Mouse (Mus musculus): ENCODE data around the gene Nrsn2. TPM values are rescaled to one million over a fixed set of nuclear protein-coding genes. Genes with fewer than 3 reads are reported as not detected.
A peak's percentile ranks its signal among the peaks of the same experiment; 100 is the strongest.

Nrsn2 gene
- polyA plus RNA-seq, 1 experiment from 2014 or later, result 0.68 TPM

- no peak for DNase-seq (ENCODE audit: low spot score)
- peak overlapping the region; percentile 93 for H3K4me3 ChIP-seq (replicated peaks; ENCODE audit: low read depth, low read length)
- peak overlapping the region; percentile 99 for H3K27ac ChIP-seq
- H3K9me3 ChIP-seq (replicated peaks; ENCODE audit: low read length), result no peaks in the 10 kb centered on the region
- H3K27me3 ChIP-seq (ENCODE audit: insufficient read depth, low read length), result no peaks in the 10 kb centered on the region
- H3K36me3 ChIP-seq (ENCODE audit: insufficient read depth, low read length), result no peaks in the 10 kb centered on the region
- H3K4me1 ChIP-seq (replicated peaks; ENCODE audit: insufficient read depth, low read length), result peaks cover 34% of the 10 kb centered on the region
- no peak for ATAC-seq (replicated peaks; ENCODE audit: low FRiP score, low read depth)
- peak overlapping the region; percentile 68 for H3K4me2 ChIP-seq (ENCODE audit: low read length)
- TF ChIP-seq CTCF (IDR thresholded peaks at IDR 0.05; ENCODE audit: low read depth), result no peak
- H3K9ac ChIP-seq (ENCODE audit: low read depth, low read length), result peak overlapping the region; percentile 67
- 4% methylated on average over 15 of the region's 15 CpGs for WGBS
Measured at GRCm38 (mm10) chr2:152412526-152413157, 36.2 kb upstream of the Nrsn2 start.

GRCm38 (mm10) chr2:152411471-152411870, 35.0 kb upstream of the Nrsn2 start:
- Histone ChIP-seq H3K4me2 (ENCODE audit: low read length) (peak overlapping the region; percentile 68), H3K27me3 (ENCODE audit: insufficient read depth, low read length) (no peaks in the 10 kb centered on the region), H3K4me1 (replicated peaks; ENCODE audit: insufficient read depth, low read length) (peaks cover 35% of the 10 kb centered on the region), H3K9ac (ENCODE audit: low read depth, low read length) (0 out of 2 replicates have a peak overlapping the region, but pooled peaks have one; percentile 14), H3K4me3 (replicated peaks; ENCODE audit: low read depth, low read length) (peak overlapping the region; percentile 11), H3K36me3 (ENCODE audit: insufficient read depth, low read length) (no peaks in the 10 kb centered on the region), H3K9me3 (replicated peaks; ENCODE audit: low read length) (no peaks in the 10 kb centered on the region), H3K27ac (peak overlapping the region; percentile 99)
- no peak for TF ChIP-seq CTCF (IDR thresholded peaks at IDR 0.05; ENCODE audit: low read depth)
- 11% methylated on average over 7 of the region's 7 CpGs for WGBS
- no peak for ATAC-seq (replicated peaks; ENCODE audit: low FRiP score, low read depth)
- no peak for DNase-seq (ENCODE audit: low spot score)

- 2% methylated on average over 15 of the region's 15 CpGs for WGBS
- Histone ChIP-seq H3K27ac (peak overlapping the region; percentile 99), H3K36me3 (ENCODE audit: insufficient read depth, low read length) (no peaks in the 10 kb centered on the region), H3K27me3 (ENCODE audit: insufficient read depth, low read length) (no peaks in the 10 kb centered on the region), H3K9me3 (replicated peaks; ENCODE audit: low read length) (no peaks in the 10 kb centered on the region), H3K4me1 (replicated peaks; ENCODE audit: insufficient read depth, low read length) (peaks cover 37% of the 10 kb centered on the region), H3K4me2 (ENCODE audit: low read length) (peak overlapping the region; percentile 68), H3K4me3 (replicated peaks; ENCODE audit: low read depth, low read length) (0 out of 2 replicates have a peak overlapping the region, but pooled peaks have one; percentile 11), H3K9ac (ENCODE audit: low read depth, low read length) (peak overlapping the region; percentile 10; the same call in 1 of the 2 replicates)
- no peak for TF ChIP-seq CTCF (IDR thresholded peaks at IDR 0.05; ENCODE audit: low read depth)
- DNase-seq (ENCODE audit: low spot score) (peak; percentile 98), ATAC-seq (replicated peaks; ENCODE audit: low FRiP score, low read depth) (peak; percentile 64)
Measured at GRCm38 (mm10) chr2:152410971-152411371, 34.5 kb upstream of the Nrsn2 start.

GRCm38 (mm10) chr2:152409781-152410180, 33.3 kb upstream of the Nrsn2 start:
- peak overlapping the region; percentile 99 for H3K27ac ChIP-seq
- H3K4me1 ChIP-seq (replicated peaks; ENCODE audit: insufficient read depth, low read length), result peaks cover 28% of the 10 kb centered on the region
- H3K4me2 ChIP-seq (ENCODE audit: low read length), result no peak overlapping the region
- 57% methylated on average over 6 of the region's 6 CpGs for WGBS
- no peak for DNase-seq (ENCODE audit: low spot score)
- H3K9ac ChIP-seq (ENCODE audit: low read depth, low read length), result no peak overlapping the region
- ATAC-seq (replicated peaks; ENCODE audit: low FRiP score, low read depth), result no peak
- H3K36me3 ChIP-seq (ENCODE audit: insufficient read depth, low read length), result no peaks in the 10 kb centered on the region
- TF ChIP-seq CTCF (IDR thresholded peaks at IDR 0.05; ENCODE audit: low read depth), result no peak
- no peak overlapping the region for H3K4me3 ChIP-seq (replicated peaks; ENCODE audit: low read depth, low read length)
- no peaks in the 10 kb centered on the region for H3K27me3 ChIP-seq (ENCODE audit: insufficient read depth, low read length)
- H3K9me3 ChIP-seq (replicated peaks; ENCODE audit: low read length), result no peaks in the 10 kb centered on the region

- peak; percentile 98 for DNase-seq (ENCODE audit: low spot score)
- H3K27me3 ChIP-seq (ENCODE audit: insufficient read depth, low read length), result no peaks in the 10 kb centered on the region
- TF ChIP-seq CTCF (IDR thresholded peaks at IDR 0.05; ENCODE audit: low read depth), result no peak; the same call in 1 of the 2 replicates
- H3K9me3 ChIP-seq (replicated peaks; ENCODE audit: low read length), result no peaks in the 10 kb centered on the region
- ATAC-seq (replicated peaks; ENCODE audit: low FRiP score, low read depth), result peak; percentile 96
- no peaks in the 10 kb centered on the region for H3K36me3 ChIP-seq (ENCODE audit: insufficient read depth, low read length)
- peak overlapping the region; percentile 74 for H3K27ac ChIP-seq
- peak overlapping the region; percentile 19 for H3K4me3 ChIP-seq (replicated peaks; ENCODE audit: low read depth, low read length)
- peak overlapping the region; percentile 36; the same call in 1 of the 2 replicates for H3K9ac ChIP-seq (ENCODE audit: low read depth, low read length)
- H3K4me1 ChIP-seq (replicated peaks; ENCODE audit: insufficient read depth, low read length), result peaks cover 20% of the 10 kb centered on the region
- peak overlapping the region; percentile 62 for H3K4me2 ChIP-seq (ENCODE audit: low read length)
- WGBS, result under 1% methylated on average over 19 of the region's 19 CpGs
Measured at GRCm38 (mm10) chr2:152406126-152406525, 29.7 kb upstream of the Nrsn2 start.

GRCm38 (mm10) chr2:152399122-152399542, 22.7 kb upstream of the Nrsn2 start:
- ATAC-seq (replicated peaks; ENCODE audit: low FRiP score, low read depth), result no peak
- Histone ChIP-seq H3K36me3 (ENCODE audit: insufficient read depth, low read length) (no peaks in the 10 kb centered on the region), H3K9ac (ENCODE audit: low read depth, low read length) (peak overlapping the region; percentile 58; the same call in 1 of the 2 replicates), H3K4me2 (ENCODE audit: low read length) (peak overlapping the region; percentile 95), H3K27ac (peak overlapping the region; percentile 99), H3K4me3 (replicated peaks; ENCODE audit: low read depth, low read length) (peak overlapping the region; percentile 90), H3K4me1 (replicated peaks; ENCODE audit: insufficient read depth, low read length) (peaks cover 11% of the 10 kb centered on the region; the same call in 1 of the 2 replicates), H3K27me3 (ENCODE audit: insufficient read depth, low read length) (no peaks in the 10 kb centered on the region), H3K9me3 (replicated peaks; ENCODE audit: low read length) (no peaks in the 10 kb centered on the region)
- WGBS, result 1% methylated on average over 13 of the region's 13 CpGs
- TF ChIP-seq CTCF (IDR thresholded peaks at IDR 0.05; ENCODE audit: low read depth), result no peak
- DNase-seq (ENCODE audit: low spot score), result peak; percentile 70
